Mouse (Mus musculus): ENCODE results near the gene Tmem87a.

The Tmem87a gene

DNA sequence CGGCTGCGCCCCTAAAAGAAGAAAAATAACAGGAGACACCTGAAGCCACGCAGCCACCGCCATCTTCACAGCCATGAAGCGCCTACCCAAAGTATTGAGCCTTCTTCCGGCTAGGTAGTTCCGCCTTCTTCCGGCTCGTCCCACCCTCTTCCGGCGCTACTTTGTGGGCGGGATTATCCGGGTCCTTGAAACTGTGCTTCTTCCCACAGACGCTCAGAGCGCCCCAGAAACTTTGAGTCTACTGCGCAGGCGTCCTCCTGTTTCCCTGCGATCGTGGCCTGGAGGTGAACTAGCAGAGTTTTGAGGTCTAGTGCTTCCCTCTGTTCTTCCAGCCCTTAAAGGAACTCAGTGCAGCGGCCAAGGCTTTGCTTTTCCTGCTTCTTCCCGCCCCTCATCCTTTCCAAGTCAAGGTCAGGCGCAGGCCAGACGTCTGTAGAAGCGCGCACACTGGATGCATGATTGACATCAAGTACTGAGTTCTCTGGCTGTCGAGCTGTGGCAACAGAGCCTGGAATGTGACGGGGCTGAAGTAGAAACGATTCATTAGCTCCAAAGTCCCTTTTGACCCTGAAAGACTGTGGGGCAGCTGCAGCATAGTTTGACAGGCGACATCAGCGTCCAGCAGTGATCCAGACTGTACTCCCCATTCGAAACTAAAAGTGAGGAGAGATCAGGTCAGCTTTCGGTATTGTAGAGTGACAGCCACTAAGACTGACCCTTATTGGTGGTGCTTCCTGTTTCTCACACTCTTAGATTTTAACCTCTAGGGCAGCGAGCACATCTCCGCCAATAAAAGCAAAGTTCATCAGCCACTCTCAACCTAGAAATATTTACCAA, at the start of gene Tmem87a:
TSS of gene Tmem87a (minus strand) at position 128 of the 837 bp plus-strand sequence.
- peak; percentile 97 to 98 for DNase-seq

DNA sequence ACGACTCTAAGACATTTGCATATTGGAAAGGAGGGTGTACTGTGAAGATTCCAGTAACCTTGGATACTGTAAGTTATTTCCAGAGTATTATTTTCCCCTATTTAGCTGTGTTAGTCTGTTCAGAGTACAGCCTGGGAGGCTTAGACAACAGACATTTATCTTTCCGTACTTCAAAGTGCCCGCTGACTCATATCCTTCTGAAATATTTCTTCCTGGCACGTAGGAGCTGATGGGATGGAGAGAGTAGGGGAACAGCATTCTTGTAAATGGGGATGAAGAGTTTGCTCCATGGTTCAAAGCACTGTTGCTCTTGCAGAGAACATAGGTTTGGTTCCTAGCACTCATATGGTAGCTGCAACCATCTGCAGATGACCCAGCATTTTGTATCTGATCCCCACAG, 48.7 kb upstream of the Tmem87a start:
- no peak for DNase-seq

DNA sequence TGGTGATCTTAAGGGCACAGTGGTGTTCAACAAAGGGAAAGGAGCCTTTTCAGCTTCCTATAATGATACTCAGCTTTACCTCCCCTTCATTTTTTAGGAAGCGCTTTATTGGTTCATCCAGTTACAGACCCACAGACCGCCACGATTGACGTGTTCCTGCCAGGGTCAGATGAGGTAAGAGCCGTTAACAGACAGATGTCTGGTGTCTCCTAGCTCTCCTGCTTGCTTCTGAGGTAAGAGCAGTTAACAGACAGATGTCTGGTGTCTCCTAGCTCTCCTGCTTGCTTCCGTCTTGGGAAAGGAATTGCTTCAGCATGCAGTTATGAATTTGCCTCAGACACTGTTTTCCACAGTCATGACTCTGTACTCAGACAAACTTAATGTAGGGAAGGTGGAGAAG, 46.8 kb upstream of the Tmem87a start:
- DNase-seq: no peak

DNA sequence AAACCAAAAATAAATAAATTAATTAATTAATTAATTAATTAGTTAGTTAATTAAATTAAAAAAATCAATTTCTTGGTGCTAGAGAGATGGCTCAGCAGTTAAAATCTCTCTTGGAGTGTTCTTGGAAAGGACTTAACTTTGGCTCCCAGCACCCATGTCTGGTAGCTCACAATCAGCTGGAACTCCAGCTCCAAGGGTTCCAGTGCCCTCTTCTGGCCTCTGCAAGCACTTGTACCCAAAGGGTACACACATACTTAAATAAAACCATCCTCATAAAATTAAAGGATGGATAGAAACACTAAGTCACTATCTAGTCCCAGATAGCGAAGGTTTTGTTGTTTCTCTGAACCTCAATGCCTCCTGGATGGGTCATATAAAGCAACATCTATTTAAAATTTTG, 43.4 kb upstream of the Tmem87a start:
- no peak for DNase-seq

DNA sequence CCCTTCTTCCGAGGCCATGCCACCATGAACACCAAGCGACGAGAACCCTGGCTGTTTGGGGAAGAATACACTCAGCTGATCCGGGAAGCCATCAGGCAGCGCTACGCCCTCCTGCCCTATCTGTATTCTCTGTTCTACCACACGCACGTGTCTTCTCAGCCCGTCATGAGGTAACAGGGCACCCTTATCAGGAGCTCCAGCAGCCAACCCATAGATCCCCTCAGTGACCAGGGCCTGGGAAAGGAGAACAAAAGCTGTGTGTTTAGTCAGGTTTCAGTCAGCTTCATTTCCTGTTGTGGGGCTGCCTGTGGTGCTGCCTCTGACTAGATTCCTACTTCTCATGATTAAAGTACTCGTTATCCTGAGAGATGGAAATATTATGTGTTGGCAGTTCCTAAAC, 42.5 kb upstream of the Tmem87a start:
- no peak for DNase-seq

DNA sequence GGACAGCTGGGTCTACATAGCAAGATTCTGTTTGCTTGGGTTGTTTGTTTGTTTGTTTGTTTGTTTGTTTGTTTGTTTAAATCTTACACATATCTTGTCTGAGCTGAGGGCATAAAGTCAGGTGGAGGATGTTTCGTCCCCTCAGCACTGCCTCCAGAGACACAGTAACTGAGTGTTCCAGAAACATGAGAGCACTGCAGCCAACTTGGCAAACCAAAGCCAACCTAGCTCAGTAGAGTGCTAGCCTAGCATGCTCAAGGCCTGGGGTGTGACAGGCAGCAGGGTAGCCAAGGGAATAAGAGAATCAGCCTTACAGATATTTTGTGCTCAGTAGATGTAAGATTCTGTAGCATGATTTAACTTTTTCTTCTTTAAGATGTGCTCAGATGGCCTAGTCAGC, 40.6 kb upstream of the Tmem87a start:
- no peak for DNase-seq

DNA sequence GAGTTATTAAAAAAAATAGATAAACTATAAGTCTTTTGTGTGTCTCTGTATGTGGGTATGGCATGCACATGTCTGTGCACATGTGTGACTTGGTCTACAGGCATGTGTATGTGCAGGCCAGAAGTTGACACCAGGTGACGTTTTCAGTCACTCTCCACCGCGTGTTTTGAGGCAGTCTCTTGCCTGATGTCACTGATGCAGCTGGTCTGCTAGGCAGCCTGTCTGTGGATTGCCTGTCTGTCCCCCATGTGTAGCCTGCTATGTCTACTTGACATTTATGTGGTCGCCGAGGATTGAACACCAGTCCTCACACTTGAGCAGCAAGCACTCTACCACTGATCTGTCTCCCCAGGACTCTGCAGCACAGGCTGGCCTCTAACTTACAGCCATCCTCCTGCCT, 20.5 kb upstream of the Tmem87a start:
- no peak for DNase-seq

DNA sequence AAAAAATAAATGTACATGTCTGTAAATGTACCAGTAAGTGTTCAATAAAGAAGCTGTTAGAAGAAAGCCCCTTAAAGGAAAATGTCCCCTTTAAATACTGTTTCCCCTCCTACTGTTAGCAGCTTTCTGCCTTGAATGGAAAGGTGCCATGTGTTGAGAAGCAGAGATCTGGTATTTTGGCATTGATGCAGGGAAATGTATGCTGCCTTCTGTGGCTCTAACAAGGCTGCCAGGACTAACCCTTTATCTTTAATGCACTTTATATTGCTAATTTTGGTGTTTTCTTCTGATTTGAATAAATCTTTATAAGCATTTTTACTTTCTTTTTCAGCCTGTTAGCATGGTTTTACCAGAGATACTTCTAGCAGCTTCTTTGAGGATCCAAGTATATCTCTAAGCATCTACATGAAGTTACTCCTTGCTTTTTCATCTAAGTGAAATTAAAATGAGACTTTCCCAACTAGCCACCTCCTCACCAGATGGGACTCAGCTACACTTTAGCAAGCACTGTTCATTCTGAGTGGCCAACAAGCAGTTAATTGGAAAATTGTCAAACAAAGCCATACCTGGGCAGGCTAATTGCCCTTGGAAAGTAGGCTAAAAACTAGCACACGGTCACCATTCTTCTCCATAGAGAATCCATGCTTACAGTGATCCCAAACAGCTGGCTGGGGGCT, 11.0 kb upstream of the Tmem87a start:
- no peak for DNase-seq

DNA sequence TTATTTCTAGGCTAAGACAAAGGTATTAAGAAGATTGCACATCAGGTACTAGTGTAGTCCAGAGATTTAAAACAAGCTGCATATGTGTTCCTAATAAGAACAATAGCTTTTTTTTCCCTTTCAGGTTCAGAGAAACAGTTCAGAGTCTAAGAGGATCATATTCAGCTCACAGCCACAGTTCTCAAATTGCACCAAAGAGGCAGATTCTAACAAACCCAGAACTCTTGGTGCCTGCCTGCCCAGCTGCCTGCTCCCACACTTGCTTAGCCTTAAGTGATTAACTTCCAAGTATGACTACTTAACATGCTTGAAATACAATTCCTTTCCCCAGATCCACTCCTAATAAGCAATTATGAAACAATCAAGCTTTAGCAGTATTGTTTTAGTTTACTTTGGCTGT, 10.2 kb upstream of the Tmem87a start:
- no peak for DNase-seq

DNA sequence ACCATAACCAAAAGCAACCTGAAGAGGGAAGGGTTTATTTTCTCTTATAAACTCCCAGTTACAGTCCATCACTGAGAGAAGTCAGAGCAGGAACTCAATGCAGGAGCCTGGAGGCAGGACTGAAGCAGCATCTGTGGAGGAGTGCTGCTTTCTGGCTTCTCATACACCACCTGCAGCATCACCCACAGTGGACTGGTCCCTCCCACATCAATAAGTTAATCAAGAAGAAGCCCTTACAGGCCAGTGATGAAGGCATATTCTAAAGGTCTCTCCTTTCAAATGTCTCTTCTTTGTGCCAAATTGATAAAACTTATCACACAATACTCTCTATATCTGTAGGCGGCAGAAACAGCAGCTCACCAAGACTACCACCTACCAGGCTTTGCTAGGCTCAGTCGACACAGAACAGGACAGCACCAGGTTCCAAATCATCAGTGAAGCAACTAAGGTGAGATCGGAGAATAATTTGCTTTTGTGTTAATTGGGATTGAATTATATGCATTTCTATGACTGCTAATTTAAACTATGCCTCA, 7.2 kb upstream of the Tmem87a start:
- no peak for DNase-seq

DNA sequence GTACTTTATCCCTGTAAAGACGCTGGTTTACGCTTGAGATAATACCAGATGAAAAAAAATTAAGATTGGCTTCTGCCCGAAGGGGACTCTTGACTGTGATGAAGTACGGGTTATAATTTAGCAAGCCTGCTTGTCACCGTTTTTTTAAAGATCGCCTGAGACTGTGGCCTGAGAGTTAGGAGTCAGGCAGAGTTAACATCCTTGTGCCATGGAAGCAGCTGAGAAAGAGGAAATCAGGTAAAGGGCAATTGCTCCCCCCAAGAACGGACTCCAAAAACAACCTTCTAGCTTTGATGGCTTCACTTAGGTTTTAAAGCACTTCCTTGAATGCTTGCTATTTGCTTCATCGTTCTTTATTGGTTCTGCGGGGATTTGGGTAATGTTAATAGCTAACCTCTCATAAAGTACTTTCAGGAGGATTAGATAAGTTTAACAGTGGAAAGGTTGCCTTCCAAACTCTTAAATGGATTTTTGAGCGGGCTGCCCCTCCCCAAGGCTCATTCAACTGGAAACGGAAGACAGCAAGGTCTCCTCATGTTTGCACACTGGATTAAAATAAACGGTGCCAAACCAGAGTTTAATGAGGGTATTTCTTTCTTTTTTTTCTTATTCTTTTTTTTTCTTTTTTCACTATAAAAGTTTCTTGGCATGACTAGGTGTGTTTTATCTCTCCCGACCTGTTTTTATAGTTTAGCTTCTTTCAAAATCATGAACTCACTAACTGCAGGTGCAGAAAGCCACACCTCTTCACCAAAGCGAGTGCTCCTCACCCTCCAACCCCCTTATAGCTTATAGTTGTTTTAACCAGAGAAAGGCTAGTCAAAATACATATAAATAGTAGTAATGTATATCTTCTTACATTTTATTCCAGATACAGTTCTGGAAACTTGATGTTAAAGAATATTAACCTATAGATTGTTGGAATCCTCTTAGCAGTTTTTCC, 1.2 kb upstream of the Tmem87a start:
- peak in 1 of 2 experiments; percentile 16 for DNase-seq

DNA sequence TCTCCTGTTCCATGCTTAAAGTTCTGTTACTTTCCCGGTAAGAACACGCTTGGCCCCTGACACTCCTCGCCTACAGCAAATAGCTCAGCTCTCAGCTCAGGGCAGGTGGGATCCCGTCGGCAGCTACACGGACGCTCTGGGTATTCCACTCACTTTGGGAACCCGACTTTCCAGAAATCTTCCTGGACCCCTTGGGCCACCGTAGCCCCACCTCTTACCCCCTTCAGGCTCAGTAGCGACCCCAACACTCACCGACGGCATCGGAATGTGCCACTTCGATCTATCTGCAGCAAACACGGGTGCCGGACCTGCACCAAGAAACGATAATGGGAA, 294 bp downstream of the Tmem87a start, which contains the start of gene Ganc:
TSS of gene Ganc (plus strand) at position 244 of the 333 bp plus-strand sequence.
- DNase-seq: no peak

DNA sequence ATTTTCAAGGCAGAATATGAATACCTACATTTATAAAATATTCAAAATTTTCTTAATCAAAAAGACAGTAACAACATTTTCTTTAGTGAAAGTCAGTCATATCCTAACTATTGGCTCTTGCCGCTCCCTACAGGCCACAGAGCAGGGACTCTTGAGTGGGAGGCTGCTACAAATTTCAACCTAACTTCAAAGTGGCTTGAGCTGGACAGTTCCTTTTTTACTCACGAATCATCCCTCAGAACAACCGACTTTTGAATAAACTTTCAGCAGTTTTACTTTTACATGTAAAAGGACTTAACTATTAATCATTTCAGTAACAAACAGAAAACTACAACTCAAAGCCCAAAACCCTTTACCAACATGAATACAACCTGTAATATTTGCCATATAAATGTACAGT, 1.1 kb downstream of the Tmem87a start:
- DNase-seq: no peak

DNA sequence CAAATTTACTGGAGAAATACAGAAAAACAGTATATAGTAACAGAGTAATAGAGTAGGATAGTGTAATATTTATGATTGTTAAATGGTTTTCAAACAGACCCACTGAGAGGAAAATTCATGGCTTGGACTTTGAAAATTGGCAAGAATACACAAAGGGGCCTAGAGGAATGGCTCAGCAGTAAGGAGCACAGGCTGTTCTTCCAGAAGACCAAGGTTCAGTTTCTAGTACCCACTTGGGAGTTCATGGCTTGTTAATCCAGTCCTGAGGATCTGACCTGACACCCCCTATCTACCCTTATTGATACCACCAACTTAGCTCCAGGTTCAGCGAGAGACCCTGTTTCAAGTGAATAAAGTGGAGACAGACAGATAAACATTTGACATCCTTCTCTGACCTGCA, 6.0 kb downstream of the Tmem87a start:
- no peak for DNase-seq

DNA sequence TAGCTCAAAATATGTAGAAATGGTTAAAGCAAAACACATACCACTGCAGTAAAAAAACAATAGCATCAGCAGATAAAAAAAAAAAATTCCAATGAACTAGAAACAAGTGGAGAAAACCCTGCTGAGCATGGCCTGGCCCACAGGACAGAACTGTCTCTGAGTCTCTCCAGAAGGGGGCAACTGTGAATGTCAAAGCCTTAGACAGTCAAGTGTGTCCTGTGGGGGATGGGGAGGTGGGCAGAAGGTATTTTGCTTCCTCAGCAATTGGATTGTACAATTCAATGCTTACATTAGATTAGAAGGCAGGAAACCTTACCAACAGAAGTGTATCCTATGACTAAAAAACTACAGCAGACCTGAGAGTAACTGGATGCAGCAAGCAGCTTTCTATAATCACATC, 11.5 kb downstream of the Tmem87a start:
- DNase-seq: no peak

DNA sequence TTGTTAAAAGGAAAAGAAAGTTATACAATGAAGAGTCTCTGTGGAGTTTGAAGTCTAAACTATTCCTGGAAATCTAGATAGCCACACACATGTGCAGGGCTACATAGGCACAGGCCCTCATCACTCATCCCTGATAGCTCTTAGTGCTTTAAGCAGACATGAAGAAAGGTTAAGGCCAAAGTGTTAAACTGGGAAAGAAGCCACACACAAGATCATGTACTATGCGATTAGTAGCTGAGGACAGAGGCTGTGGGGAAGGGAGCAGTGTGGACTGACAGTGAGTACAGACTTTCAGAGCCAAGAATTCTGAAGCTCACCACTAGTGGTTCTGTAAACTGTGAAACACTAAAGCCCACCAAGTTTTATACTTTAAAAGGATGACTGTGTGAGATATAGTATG, 13.0 kb downstream of the Tmem87a start:
- DNase-seq: no peak

DNA sequence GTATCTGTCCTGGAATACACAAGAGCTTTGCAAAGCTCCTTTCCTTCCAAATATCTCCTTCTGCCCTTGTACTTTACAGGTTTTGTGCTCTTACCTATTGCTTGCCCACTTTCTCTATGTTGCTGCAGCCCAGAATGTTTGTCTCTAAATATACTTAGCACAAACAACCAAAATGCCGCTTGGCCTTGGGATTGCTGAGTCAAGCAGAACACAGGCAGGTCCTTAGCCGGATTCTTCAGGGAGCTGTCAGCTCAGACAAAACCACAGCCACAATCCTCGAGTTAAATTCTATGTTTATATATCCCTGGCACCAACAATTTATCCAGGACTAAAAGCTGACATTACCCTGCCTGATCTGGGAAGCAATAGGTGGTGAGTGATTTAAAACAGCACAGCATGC, 14.5 kb downstream of the Tmem87a start:
- no peak for DNase-seq

DNA sequence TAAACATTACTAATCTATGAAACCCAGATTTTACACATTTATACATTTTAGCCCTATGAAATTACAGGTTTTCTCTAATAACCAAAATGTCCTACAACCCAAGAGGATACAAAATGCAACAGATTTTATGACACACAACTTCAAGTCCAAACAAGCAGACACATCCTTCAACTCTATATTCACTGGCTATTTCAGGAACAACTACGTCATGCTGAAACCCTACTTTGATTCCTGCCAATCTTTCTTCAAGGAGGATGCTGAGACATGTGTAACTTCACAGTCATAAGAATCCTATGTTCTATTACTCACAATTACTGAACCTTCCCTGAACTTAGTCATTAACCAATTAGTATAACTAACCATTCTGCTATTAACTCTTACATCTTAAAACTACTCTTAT, 16.6 kb downstream of the Tmem87a start:
- DNase-seq: no peak

DNA sequence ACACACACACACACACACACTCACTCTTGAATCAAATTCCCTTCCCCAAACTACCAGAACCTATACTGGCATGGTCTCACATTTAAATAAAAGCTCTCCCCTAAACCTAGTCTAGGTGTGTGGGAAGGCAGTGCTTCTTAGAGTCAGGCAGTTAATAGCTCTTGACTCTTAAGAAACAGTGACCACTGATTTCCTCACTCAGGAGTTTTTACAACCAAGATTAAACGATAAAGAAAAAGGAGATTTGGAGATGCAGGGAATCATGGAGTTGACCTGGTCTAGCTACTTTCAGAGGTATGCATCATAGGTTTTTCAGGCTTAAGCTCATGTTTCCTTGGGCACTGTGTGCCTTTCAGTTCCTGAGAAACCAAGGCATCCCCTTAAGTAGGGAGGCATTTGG, 17.6 kb downstream of the Tmem87a start:
- no peak for DNase-seq

DNA sequence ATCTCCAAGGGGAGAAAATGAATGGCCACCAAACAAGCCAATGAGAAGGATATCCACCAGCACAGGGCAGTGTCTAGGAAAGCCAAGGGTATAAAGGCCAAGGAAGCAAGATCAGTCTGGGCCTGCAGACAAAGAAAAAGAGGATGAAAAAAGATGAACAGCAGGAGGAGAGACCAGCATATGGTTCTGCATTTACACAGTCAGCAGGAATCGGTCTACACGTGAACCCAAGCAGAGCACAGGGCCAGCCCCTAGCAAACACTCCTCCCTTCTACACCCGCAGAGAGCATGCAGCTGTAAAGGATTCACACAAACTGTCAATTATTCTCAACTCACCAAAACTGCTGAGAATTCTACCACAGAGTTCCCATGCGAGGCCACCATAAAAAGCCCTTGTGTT, 30.1 kb downstream of the Tmem87a start:
- DNase-seq: no peak

DNA sequence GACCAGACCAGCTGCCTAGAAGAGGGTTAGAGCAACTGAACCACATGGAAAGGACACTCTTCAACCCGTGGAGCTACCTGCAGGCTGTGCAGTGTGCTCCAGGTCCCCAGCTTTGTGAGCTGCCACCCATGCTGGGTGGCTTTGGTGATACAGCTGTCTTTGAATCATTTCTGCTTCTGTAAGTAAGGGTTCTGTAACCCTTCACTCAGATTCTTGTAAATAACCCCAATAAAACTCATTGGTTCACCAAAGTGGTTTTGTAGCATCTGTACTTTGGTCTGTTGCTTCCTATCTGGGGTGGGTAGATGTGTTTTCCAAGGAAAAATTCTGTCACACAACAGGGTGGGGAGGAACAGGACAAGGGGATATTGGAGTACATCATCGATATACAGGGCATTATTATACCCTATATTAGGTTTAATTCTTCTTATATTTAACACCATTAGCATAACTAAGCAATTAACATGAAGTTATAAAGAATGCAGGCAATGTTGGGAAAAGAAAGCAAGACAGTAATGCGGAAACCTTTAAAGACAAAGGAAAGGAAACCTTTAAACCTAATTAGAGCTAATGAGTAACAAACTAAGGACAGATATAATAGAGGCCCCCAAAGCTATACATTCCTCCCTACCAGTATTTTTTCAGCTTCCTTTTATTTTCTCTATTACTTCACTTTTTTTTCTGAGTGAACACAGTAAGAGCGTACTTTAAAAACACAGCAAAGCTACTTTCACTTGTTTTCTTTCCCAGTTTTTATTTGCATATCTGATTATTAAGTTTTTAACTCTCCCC, 36.3 kb downstream of the Tmem87a start:
- DNase-seq: no peak

DNA sequence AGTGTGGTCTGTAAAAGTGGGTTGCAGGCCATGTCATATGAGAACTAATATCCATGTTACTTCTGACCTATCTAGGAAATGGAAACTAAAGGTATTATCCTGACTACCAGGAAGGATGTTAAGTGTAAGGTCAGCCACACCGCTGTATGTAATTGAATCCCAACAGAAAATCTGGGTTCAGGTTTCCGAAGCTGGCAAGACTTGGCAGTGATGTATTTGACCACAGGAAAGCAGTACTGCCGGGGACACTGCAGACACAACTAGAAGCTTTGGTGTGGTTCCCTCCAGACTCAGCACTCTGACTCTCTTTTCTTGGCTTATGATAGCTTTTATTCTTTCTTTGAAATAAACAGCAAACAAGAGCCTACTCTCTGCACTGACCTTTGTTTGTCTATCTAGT, 37.4 kb downstream of the Tmem87a start:
- no peak for DNase-seq
